Mouse (Mus musculus) myocyte (in vitro differentiated cells): ENCODE measurements around the gene Soga1.

ENCODE experiments used
- CEBPB ChIP-seq: IDR thresholded peaks from 2 replicates; pipeline ENCODE4 v1.6.1; 2011; ENCODE audit warnings: mild to moderate bottlenecking, moderate library complexity; ENCODE audit not compliant: poor library complexity, insufficient read depth, severe bottlenecking
- E2F4 ChIP-seq: IDR thresholded peaks from one replicate; pipeline ENCODE4 v1.6.1; 2011; ENCODE audit warnings: mild to moderate bottlenecking, control low read depth, moderate library complexity; ENCODE audit not compliant: insufficient read depth
- MAX ChIP-seq: IDR thresholded peaks from one replicate; pipeline ENCODE4 v1.6.1; 2011; ENCODE audit warnings: low read depth, mild to moderate bottlenecking, control low read depth
- MYOD1 ChIP-seq, 3 experiments: IDR thresholded peaks; one replicate each; pipeline ENCODE4 v1.6.1; 2011; ENCODE audit warnings: control low read depth in 2 of 3, low read depth in 2 of 3, mild to moderate bottlenecking in 2 of 3, moderate library complexity in 1 of 3; ENCODE audit not compliant: insufficient read length in 2 of 3, control insufficient read depth in 1 of 3
- MYOG ChIP-seq, 3 experiments: IDR thresholded peaks; one replicate each; pipeline ENCODE4 v1.6.1; 2011; ENCODE audit warnings: control low read depth in 2 of 3, low read depth in 2 of 3, mild to moderate bottlenecking in 2 of 3; ENCODE audit not compliant: insufficient read length in 2 of 3, control insufficient read depth in 1 of 3, insufficient read depth in 1 of 3
- POLR2A ChIP-seq: IDR thresholded peaks from one replicate; pipeline ENCODE4 v1.6.1; 2011; ENCODE audit warnings: low read depth, mild to moderate bottlenecking, control low read depth, moderate library complexity; ENCODE audit not compliant: insufficient read length
- POLR2AphosphoS2 ChIP-seq: IDR thresholded peaks from one replicate; pipeline ENCODE4 v1.6.1; 2011; ENCODE audit warnings: low read depth, control low read depth; ENCODE audit not compliant: insufficient read length
- REST ChIP-seq: IDR thresholded peaks from one replicate; pipeline ENCODE4 v1.6.1; 2011; ENCODE audit warnings: mild to moderate bottlenecking, control low read depth, moderate library complexity; ENCODE audit not compliant: insufficient read depth, insufficient read length
- TCF3 ChIP-seq: IDR thresholded peaks from one replicate; pipeline ENCODE4 v1.6.1; 2011; ENCODE audit warnings: low read depth, control low read depth; ENCODE audit not compliant: insufficient read length
- USF1 ChIP-seq: IDR thresholded peaks from one replicate; pipeline ENCODE4 v1.6.1; 2011; ENCODE audit warnings: low read depth, mild to moderate bottlenecking, control low read depth, moderate library complexity

DNA sequence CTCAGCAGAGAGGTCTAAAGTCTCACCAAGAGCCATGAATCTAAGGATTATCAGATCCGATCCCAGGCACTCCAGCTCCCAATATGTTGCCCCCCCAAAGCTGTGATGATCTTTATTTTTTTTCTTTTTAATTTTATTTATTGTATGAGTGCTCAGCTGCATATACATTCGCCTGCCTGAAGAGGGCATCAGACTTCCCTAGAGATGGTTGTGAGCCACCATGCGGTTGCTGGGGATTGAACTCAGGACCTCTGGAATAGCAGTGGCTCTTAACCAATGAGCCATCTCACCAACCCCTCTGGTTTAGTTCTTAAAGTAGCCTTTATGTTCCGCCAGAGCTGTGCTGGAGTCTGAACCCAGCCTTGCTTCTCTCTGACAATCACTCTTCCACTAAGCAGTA, 25.3 kb downstream of the Soga1 start:
- no peak for TF ChIP-seq CEBPB
- no peak for TF ChIP-seq TCF3
- TF ChIP-seq POLR2A, result no peak
- TF ChIP-seq USF1, result no peak
- no peak for TF ChIP-seq MYOD1 (IDR thresholded peaks at IDR 0.05; ENCODE audit: control insufficient read depth in 1 of 3, insufficient read length in 2 of 3, low read depth in 2 of 3)
- TF ChIP-seq E2F4, result no peak
- TF ChIP-seq MAX, result no peak
- TF ChIP-seq MYOG (IDR thresholded peaks at IDR 0.05; ENCODE audit: control insufficient read depth in 1 of 3, insufficient read depth in 1 of 3, insufficient read length in 2 of 3, low read depth in 2 of 3), result no peak
- TF ChIP-seq REST, result no peak
- no peak for TF ChIP-seq POLR2AphosphoS2
